Mouse (Mus musculus): ENCODE results near the gene Mpp3. TPM values are rescaled to one million over a fixed set of nuclear protein-coding genes. Genes with fewer than 3 reads are reported as not detected.

Mpp3 gene
- total RNA-seq, 2 experiments from 2014 or later, result 5.3 to 17.3 TPM

Other genes with a start within 250 kb of the Mpp3 start
- gene Etv4, start 243.1 kb downstream of the Mpp3 start, total RNA-seq (2021), result 1 to 10 TPM; 1.2 to 3.0 TPM
- gene Meox1, start 134.1 kb downstream of the Mpp3 start, total RNA-seq (2021), result 1 to 10 TPM; 3.6 to 6.0 TPM
- gene Sost, start 61.4 kb downstream of the Mpp3 start, total RNA-seq (2021), result not detected
- not detected for gene Cfap97d1, start 44.2 kb downstream of the Mpp3 start, total RNA-seq (2021)
- gene Dusp3, start 41.4 kb downstream of the Mpp3 start, total RNA-seq (2021), result 100 to 1,000 TPM in 1 of 2 experiments, 10 to 100 TPM in 1; 98.6 to 132 TPM
- 10 to 100 TPM; 40.3 to 48.6 TPM for gene Cd300lg, start 13.0 kb upstream of the Mpp3 start, total RNA-seq (2021)
- gene Mpp2, start 60.1 kb upstream of the Mpp3 start, total RNA-seq (2021), result 10 to 100 TPM in 1 of 2 experiments, 1 to 10 TPM in 1; 8.9 to 10.8 TPM
- gene Ppy, start 72.9 kb upstream of the Mpp3 start, total RNA-seq (2021), result not detected
- gene Pyy, start 79.4 kb upstream of the Mpp3 start, total RNA-seq (2021), result not detected
- gene Nags, start 117.1 kb upstream of the Mpp3 start, total RNA-seq (2021), result under 1 TPM; 0.13 to 0.43 TPM
- gene Tmem101, start 127.9 kb upstream of the Mpp3 start, total RNA-seq (2021), result 10 to 100 TPM; 15.2 to 17.7 TPM
- gene Lsm12, start 156.8 kb upstream of the Mpp3 start, total RNA-seq (2021), result 10 to 100 TPM; 81.9 to 90.1 TPM
- gene G6pc3, start 161.2 kb upstream of the Mpp3 start, total RNA-seq (2021), result 100 to 1,000 TPM; 126 to 133 TPM
- 10 to 100 TPM; 96.3 to 96.5 TPM for gene Hdac5, start 201.7 kb upstream of the Mpp3 start, total RNA-seq (2021)
- gene BC030867, start 220.4 kb upstream of the Mpp3 start, total RNA-seq (2021), result under 1 TPM; 0.66 to 0.76 TPM
- under 1 TPM; 0.10 to 0.30 TPM for gene Asb16, start 240.3 kb upstream of the Mpp3 start, total RNA-seq (2021)

All from adrenal gland, postnatal 36 days (tissue).